Mouse (Mus musculus): ENCODE data around the gene Calml3.

GRCm38 (mm10) chr13:3805132-3805531, 1.0 kb upstream of the Calml3 start:
- TF ChIP-seq GATA1 (IDR thresholded peaks at IDR 0.05; ENCODE audit: borderline replicate concordance, low read length): no peak
- TF ChIP-seq FLI1 (IDR thresholded peaks at IDR 0.05; ENCODE audit: low read length): no peak

Measured in megakaryocyte, embryonic 14.5 days (primary cell).